ENCODE assay signal across 16 mouse cellular contexts in genomic region chr1:188837613-188838295, GRCm38 (mm10).
"Had no signal": no experiment of that assay in that cellular context is flagged by ENCODE, and none has a peak within 500 bp of the region (broad histone marks: within the 10 kb centered on the region; RNA-seq: fewer than 3 reads in every experiment).

No protein-coding gene starts in this region.

- H3K4me2 ChIP-seq: lung, embryonic 15.5 days; midbrain, embryonic 12.5 days; neural tube, embryonic 12.5 days; stomach, embryonic 15.5 days had no signal

- DNase-seq: lung, adult 2 months; lung, postnatal 14 days; lung, postnatal 36 days; midbrain, embryonic 14.5 days; right cerebral cortex, postnatal 14 days; thymus, adult 2 months; thymus, postnatal 25 days had no signal

- H3K27ac ChIP-seq: lung, embryonic 15.5 days; macrophage; midbrain, embryonic 10.5 days; midbrain, embryonic 12.5 days; neural tube, embryonic 12.5 days; stomach, embryonic 15.5 days; stomach, postnatal 0 days had no signal

- H3K9ac ChIP-seq: lung, embryonic 15.5 days; midbrain, embryonic 12.5 days; neural tube, embryonic 12.5 days; stomach, embryonic 15.5 days had no signal

- H3K9me3 ChIP-seq: lung, embryonic 15.5 days; midbrain, embryonic 10.5 days; midbrain, embryonic 12.5 days; neural tube, embryonic 12.5 days; stomach, embryonic 15.5 days had no signal

- H3K27me3 ChIP-seq: lung, embryonic 15.5 days; neural tube, embryonic 12.5 days; stomach, embryonic 15.5 days had no signal

- H3K4me1 ChIP-seq: lung, embryonic 15.5 days; stomach, embryonic 15.5 days had no signal

- H3K36me3 ChIP-seq: lung, embryonic 15.5 days; midbrain, embryonic 10.5 days; midbrain, embryonic 12.5 days; neural tube, embryonic 12.5 days; stomach, embryonic 15.5 days had no signal

- H3K4me3 ChIP-seq: lung, embryonic 15.5 days; midbrain, embryonic 10.5 days; midbrain, embryonic 12.5 days; neural tube, embryonic 12.5 days; stomach, embryonic 15.5 days had no signal

- ATAC-seq: lung, postnatal 0 days; midbrain, embryonic 16.5 days had no signal
